In genomic region chr9:102627442-102627841, GRCm38 (mm10) we compare ENCODE assay signal across 8 mouse cellular contexts. TPM values are rescaled to one million over a fixed set of nuclear protein-coding genes. Genes with fewer than 3 reads are reported as not detected.
DNase-seq lines count a peak whose midpoint lies in the region; ATAC-seq and TF ChIP-seq lines count a peak whose summit lies in the region.

No protein-coding gene starts in this region.

- WGBS in cerebellum, adult 2 months: 67% methylated on average over 7 of the region's 7 CpGs
- 93% methylated on average over 7 of the region's 7 CpGs for WGBS in hindbrain, embryonic 10.5 days
- 75% methylated on average over 7 of the region's 7 CpGs for WGBS in liver, embryonic 12.5 days (ENCODE audit: insufficient replicate concordance)

- peak overlapping the region; percentile 76 for H3K4me3 ChIP-seq in cerebellum, adult 2 months (replicated peaks; ENCODE audit: insufficient read depth, low read depth, low read length)
- peak overlapping the region; percentile 93 for H3K4me3 ChIP-seq in hindbrain, embryonic 10.5 days
- peak overlapping the region; percentile 96 for H3K4me3 ChIP-seq in liver, embryonic 12.5 days

- no peak for ATAC-seq in liver, embryonic 12.5 days
- ATAC-seq in granulocyte monocyte progenitor cell, adult 5-6 weeks (replicated peaks; ENCODE audit: poor library complexity, severe bottlenecking): no peak

- no peak for TF ChIP-seq CTCF in cerebellum, adult 2 months (IDR thresholded peaks at IDR 0.05; ENCODE audit: borderline replicate concordance, insufficient read depth, low read depth, low read length)

- peak in 1 of 2 experiments; percentile 21 for DNase-seq in cerebellum, adult 2 months
- DNase-seq in cerebellum, adult 11 months: no peak
- DNase-seq in A20 (ENCODE audit: low read depth, low spot score): peak; percentile 8
- no peak for DNase-seq in hindbrain, embryonic 10.5 days (ENCODE audit: low spot score)
- DNase-seq in testis, postnatal 14 days (ENCODE audit: low spot score): no peak
- no peak for DNase-seq in embryo, embryonic 9.5 days (ENCODE audit: extremely low spot score)

- peaks cover 3% of the 10 kb centered on the region; the same call in 1 of the 2 replicates for H3K4me1 ChIP-seq in cerebellum, adult 2 months (ENCODE audit: control insufficient read depth, insufficient read depth, low read length)
- peaks cover 18% of the 10 kb centered on the region for H3K4me1 ChIP-seq in hindbrain, embryonic 10.5 days (replicated peaks)
- H3K4me1 ChIP-seq in liver, embryonic 12.5 days: peaks cover 40% of the 10 kb centered on the region

- peak overlapping the region; percentile 98 for H3K9ac ChIP-seq in liver, embryonic 12.5 days

- peak overlapping the region; percentile 77 for H3K4me2 ChIP-seq in liver, embryonic 12.5 days

- no peaks in the 10 kb centered on the region for H3K27me3 ChIP-seq in cerebellum, adult 2 months (ENCODE audit: control insufficient read depth, insufficient read depth, low read length)
- no peaks in the 10 kb centered on the region for H3K27me3 ChIP-seq in hindbrain, embryonic 10.5 days (ENCODE audit: insufficient read depth, poor library complexity, severe bottlenecking)
- H3K27me3 ChIP-seq in liver, embryonic 12.5 days (replicated peaks): no peaks in the 10 kb centered on the region

- peaks cover 17% of the 10 kb centered on the region for H3K36me3 ChIP-seq in hindbrain, embryonic 10.5 days
- H3K36me3 ChIP-seq in liver, embryonic 12.5 days: 0 out of 2 replicates have a peak, but pooled peaks cover 7% of the 10 kb centered on the region

- H3K27ac ChIP-seq in cerebellum, adult 2 months (ENCODE audit: insufficient read depth, low read length): no peak overlapping the region
- H3K27ac ChIP-seq in hindbrain, embryonic 10.5 days: peak overlapping the region; percentile 100
- H3K27ac ChIP-seq in liver, embryonic 12.5 days: peak overlapping the region; percentile 94

- H3K9me3 ChIP-seq in hindbrain, embryonic 10.5 days: no peaks in the 10 kb centered on the region
- H3K9me3 ChIP-seq in liver, embryonic 12.5 days (replicated peaks): no peaks in the 10 kb centered on the region

- TF ChIP-seq POLR2A in cerebellum, adult 2 months (IDR thresholded peaks at IDR 0.05; ENCODE audit: borderline replicate concordance, insufficient read depth, low read length): no peak

RNA-seq across cellular contexts. Expression of gene Cep63, which starts 1.1 kb away (rescaled TPM):
- polyA plus RNA-seq in cerebellum, adult 2 months (2012; rRNA removed): 24.4 and 27.1 TPM in 2 replicates
- 45.2 and 55.2 TPM in 2 replicates for polyA plus RNA-seq in hindbrain, embryonic 10.5 days (2016; fragmentation: Nextera tagmentation; extraction: Ambion mirVana)
- 33.3 and 33.6 TPM in 2 replicates for polyA plus RNA-seq in liver, embryonic 12.5 days (2016; fragmentation: Nextera tagmentation; extraction: Ambion mirVana)
- total RNA-seq in granulocyte monocyte progenitor cell, adult 5-6 weeks (2014; fragmentation: Nextera tagmentation): 35.8 and 36.3 TPM in 2 replicates
- total RNA-seq in granulocyte monocyte progenitor cell, adult 5-6 weeks (2017): 43.3 TPM in 2 replicates

RNA-seq across cellular contexts. Expression of gene Anapc13, which starts 1.3 kb away (rescaled TPM):
- polyA plus RNA-seq in cerebellum, adult 2 months (2012; rRNA removed): 189 and 194 TPM in 2 replicates
- polyA plus RNA-seq in hindbrain, embryonic 10.5 days (2016; fragmentation: Nextera tagmentation; extraction: Ambion mirVana): 163 and 191 TPM in 2 replicates
- polyA plus RNA-seq in liver, embryonic 12.5 days (2016; fragmentation: Nextera tagmentation; extraction: Ambion mirVana): 105 and 120 TPM in 2 replicates
- 111 and 222 TPM in 2 replicates for total RNA-seq in granulocyte monocyte progenitor cell, adult 5-6 weeks (2014; fragmentation: Nextera tagmentation)
- 120 and 157 TPM in 2 replicates for total RNA-seq in granulocyte monocyte progenitor cell, adult 5-6 weeks (2017)
